Mouse (Mus musculus) ES-E14 (cell line): ENCODE results near the gene Dnajc10. TPM values are rescaled to one million over a fixed set of nuclear protein-coding genes. Genes with fewer than 3 reads are reported as not detected.

Source experiments
- DNase-seq: peaks from one replicate; pipeline ENCODE4 v3.0.0-alpha.2; 2013; ENCODE audit warnings: low read depth, low spot score
- H3K27ac ChIP-seq: 2 replicates; pipeline ENCODE4 v1.5.1; 2012; ENCODE audit warnings: low read depth, mild to moderate bottlenecking, low read length, moderate library complexity, mixed read lengths; ENCODE audit not compliant: poor library complexity, insufficient read depth, severe bottlenecking
- H3K36me3 ChIP-seq: 2 replicates; pipeline ENCODE4 v1.6.1; 2012; ENCODE audit warnings: mild to moderate bottlenecking, low read length, moderate library complexity, mixed read lengths; ENCODE audit not compliant: control insufficient read depth, poor library complexity, insufficient read depth, severe bottlenecking
- H3K4me1 ChIP-seq, 2 experiments: fragments of 150-350 bp in 1 of 2; sonication (generic) in 1 of 2; 2 replicates each; pipeline ENCODE4 v1.6.1; 2012; ENCODE audit warnings: low read length in 2 of 2, mild to moderate bottlenecking in 1 of 2, mixed read lengths in 1 of 2; ENCODE audit not compliant: control insufficient read depth in 2 of 2, insufficient read depth in 2 of 2, poor library complexity in 1 of 2
- H3K4me3 ChIP-seq, 2 experiments: fragments of 150-350 bp in 1 of 2; sonication (generic) in 1 of 2; 2 replicates each; pipeline ENCODE4 v1.5.1; 2012; ENCODE audit warnings: low read length in 2 of 2, low read depth in 1 of 2, mild to moderate bottlenecking in 1 of 2, mixed read lengths in 1 of 2; ENCODE audit not compliant: insufficient read depth in 1 of 2, poor library complexity in 1 of 2, severe bottlenecking in 1 of 2
- H3K9ac ChIP-seq: 2 replicates; pipeline ENCODE4 v1.6.1; 2012; ENCODE audit warnings: low read depth, mild to moderate bottlenecking, low read length, mixed read lengths; ENCODE audit not compliant: poor library complexity, insufficient read depth, severe bottlenecking
- H3K9me3 ChIP-seq: fragments of 150-350 bp; sonication (generic); 2 replicates; pipeline ENCODE4 v1.6.1; 2012; ENCODE audit warnings: low read depth, mild to moderate bottlenecking, low read length; ENCODE audit not compliant: control insufficient read depth, insufficient read depth
- CHD2 ChIP-seq: IDR thresholded peaks from 2 replicates; pipeline ENCODE4 v1.6.1; 2014; ENCODE audit warnings: mild to moderate bottlenecking, low read depth, low read length, inconsistent platforms
- HCFC1 ChIP-seq: IDR thresholded peaks from 2 replicates; pipeline ENCODE4 v1.6.1; 2012; ENCODE audit warnings: low read length, inconsistent platforms, borderline replicate concordance; ENCODE audit not compliant: insufficient read depth
- MAFK ChIP-seq: IDR thresholded peaks from 2 replicates; pipeline ENCODE4 v1.6.1; 2014; ENCODE audit warnings: mild to moderate bottlenecking, low read depth, low read length, inconsistent platforms; ENCODE audit not compliant: insufficient read depth
- ZC3H11A ChIP-seq: IDR thresholded peaks from 2 replicates; pipeline ENCODE4 v1.6.1; 2012; ENCODE audit warnings: low read depth, mild to moderate bottlenecking, inconsistent platforms, low read length, borderline replicate concordance
- ZNF384 ChIP-seq: IDR thresholded peaks from 2 replicates; pipeline ENCODE4 v1.6.1; 2012; ENCODE audit warnings: low read depth, low read length, inconsistent platforms
- in situ Hi-C, 2 experiments: fragments of 600-800 bp; cut with MboI; formaldehyde crosslinking; loops; one replicate each; pipeline ENCODE4 v1.15.1; 2025; ENCODE audit warnings: low sequenced_read_pairs in 2 of 2, inconsistent platforms in 1 of 2; ENCODE audit not compliant: unreplicated experiment in 2 of 2
- total RNA-seq: library from RNA; depleted of rRNA; stranded (reverse); fragments of 300-350 nt; gene quantifications from 2 replicates; pipeline ENCODE4 v1.2.3, GENCODE M21; 2012; rRNA removed

Gene Dnajc10
- total RNA-seq = 78.3 and 78.4 TPM in 2 replicates

GRCm38 (mm10) chr2:80315242-80316161 is at the start of gene Dnajc10:
Dnajc10 (plus strand) TSS chr2:80315466.
- in situ Hi-C loops = no loop called here

GRCm38 (mm10) chr2:80266894-80267293 is 48.4 kb upstream of the Dnajc10 start:
- TF ChIP-seq ZC3H11A = peak; percentile 79
- no peak for TF ChIP-seq HCFC1
- no peaks in the 10 kb centered on the region for H3K4me1 ChIP-seq
- H3K36me3 ChIP-seq = no peaks in the 10 kb centered on the region
- peak; percentile 61 for DNase-seq
- no peak overlapping the region for H3K27ac ChIP-seq
- in situ Hi-C loops = loop anchor here in 1 of 2 experiments (5.0 kb wide), 1 partner anchor 400 kb away; no protein-coding TSS in a partner anchor
- no peak overlapping the region; a peak in 1 of 4 replicates for H3K4me3 ChIP-seq
- H3K9me3 ChIP-seq = no peaks in the 10 kb centered on the region
- no peak overlapping the region for H3K9ac ChIP-seq

More at GRCm38 (mm10) chr2:80315242-80316161, at the start of gene Dnajc10:
- peak within 1 kb of the TSS; percentile 90 for H3K9ac ChIP-seq
- peaks cover 3% of the 10 kb centered on the region for H3K36me3 ChIP-seq
- H3K9me3 ChIP-seq = no peaks in the 10 kb centered on the region
- peak within 1 kb of the TSS; percentile 9; the same call in 1 of the 2 replicates for H3K27ac ChIP-seq
- peak; percentile 79 for DNase-seq
- TF ChIP-seq HCFC1 (peak; percentile 59; the same call in 1 of the 2 replicates), ZC3H11A (no peak), ZNF384 (no peak), MAFK (no peak), CHD2 (no peak)
- peak within 1 kb of the TSS; percentile 87 to 93 for H3K4me3 ChIP-seq
- no peaks in the 10 kb centered on the region for H3K4me1 ChIP-seq

- Histone ChIP-seq H3K4me1 (no peaks in the 10 kb centered on the region), H3K9me3 (no peaks in the 10 kb centered on the region), H3K9ac (no peak overlapping the region), H3K36me3 (no peaks in the 10 kb centered on the region), H3K4me3 (no peak overlapping the region), H3K27ac (no peak overlapping the region)
- no peak for DNase-seq
- in situ Hi-C loops = loop anchor here in 1 of 2 experiments (5.0 kb wide), 1 partner anchor 401 kb away; no protein-coding TSS in a partner anchor
- TF ChIP-seq ZC3H11A (no peak), CHD2 (no peak), MAFK (no peak), HCFC1 (no peak), ZNF384 (no peak)
Observed at GRCm38 (mm10) chr2:80268053-80268452, 47.2 kb upstream of the Dnajc10 start.

- Histone ChIP-seq H3K9ac (no peak overlapping the region), H3K36me3 (no peaks in the 10 kb centered on the region), H3K4me3 (no peak overlapping the region), H3K27ac (no peak overlapping the region), H3K9me3 (no peaks in the 10 kb centered on the region), H3K4me1 (no peaks in the 10 kb centered on the region)
- in situ Hi-C loops = loop anchor here in 1 of 2 experiments (10.0 kb wide), 1 partner anchor 407 kb away; no protein-coding TSS in a partner anchor
- no peak for DNase-seq
- TF ChIP-seq HCFC1 (no peak), MAFK (no peak), CHD2 (no peak), ZNF384 (no peak)
Observed at GRCm38 (mm10) chr2:80271431-80271830, 43.8 kb upstream of the Dnajc10 start.
